Mouse (Mus musculus) intestine, embryonic 16.5 days (tissue): Measurements from ENCODE around the gene Oxnad1. TPM values are rescaled to one million over a fixed set of nuclear protein-coding genes. Genes with fewer than 3 reads are reported as not detected.

Experiments used
- ATAC-seq: fragments of 200-750 bp; cut with Nextera tagmentation; 2 replicates; pipeline ENCODE4 v1.8.0; 2017; ENCODE audit warnings: moderate TSS enrichment, moderate library complexity
- H3K27ac ChIP-seq: fragments of 300-500 bp; sonication (generic); 2 replicates; pipeline ENCODE4 v1.5.1; 2014; ENCODE audit warnings: mild to moderate bottlenecking, low read length
- H3K27me3 ChIP-seq: fragments of 300-500 bp; sonication (generic); replicated peaks from 2 replicates; pipeline ENCODE4 v1.6.1; 2014; ENCODE audit warnings: low read length, control low read depth, mixed read lengths; ENCODE audit not compliant: control insufficient read depth, insufficient read depth
- H3K36me3 ChIP-seq: fragments of 300-500 bp; sonication (generic); 2 replicates; pipeline ENCODE4 v1.6.1; 2014; ENCODE audit warnings: low read length, control low read depth; ENCODE audit not compliant: control insufficient read depth, insufficient read depth
- H3K4me1 ChIP-seq: fragments of 300-500 bp; sonication (generic); 2 replicates; pipeline ENCODE4 v1.6.1; 2014; ENCODE audit warnings: low read length, control low read depth, mixed read lengths; ENCODE audit not compliant: control insufficient read depth, insufficient read depth
- H3K4me2 ChIP-seq: fragments of 300-500 bp; sonication (generic); 2 replicates; pipeline ENCODE4 v1.6.1; 2014; ENCODE audit warnings: low read depth, low read length, control low read depth
- H3K4me3 ChIP-seq: fragments of 300-500 bp; sonication (generic); 2 replicates; pipeline ENCODE4 v1.5.1; 2014; ENCODE audit warnings: mild to moderate bottlenecking, low read length
- H3K9ac ChIP-seq: fragments of 300-500 bp; sonication (generic); 2 replicates; pipeline ENCODE4 v1.6.1; 2014; ENCODE audit warnings: low read depth, low read length
- H3K9me3 ChIP-seq: fragments of 300-500 bp; sonication (generic); 2 replicates; pipeline ENCODE4 v1.6.1; 2016; ENCODE audit warnings: low read length, control low read depth; ENCODE audit not compliant: control insufficient read depth
- WGBS: fragments of 180-500 bp; shearing (Covaris S2); extraction: QIAGEN DNeasy Blood & Tissue Kit; methylation state at CpG from one replicate; pipeline ENCODE4 v1.1.7; 2014; 5-methylcytosine and 5-hydroxymethylcytosine counted together
- polyA plus RNA-seq: library from polyadenylated mRNA; unstranded; fragments of >200 nt; fragmentation: Nextera tagmentation; extraction: Ambion mirVana; gene quantifications from 2 replicates; pipeline ENCODE4 v1.2.1, GENCODE M21; 2015

The Oxnad1 gene
- polyA plus RNA-seq = 30.5 and 41.1 TPM in 2 replicates

GRCm38 (mm10) chr14:32084761-32085485 lies at the start of gene Oxnad1:
TSS of gene Oxnad1 (plus strand) at chr14:32085374.
- H3K9ac ChIP-seq = peak within 1 kb of the TSS; percentile 78
- WGBS = 1% methylated on average over 22 of the region's 22 CpGs
- no peaks in the 10 kb centered on the region for H3K27me3 ChIP-seq
- H3K27ac ChIP-seq = peak within 1 kb of the TSS; percentile 95
- H3K9me3 ChIP-seq = no peaks in the 10 kb centered on the region
- peak; percentile 96 for ATAC-seq
- peak within 1 kb of the TSS; percentile 69 for H3K4me3 ChIP-seq
- peaks cover 14% of the 10 kb centered on the region for H3K36me3 ChIP-seq
- peaks cover 6% of the 10 kb centered on the region for H3K4me1 ChIP-seq
- H3K4me2 ChIP-seq = peak within 1 kb of the TSS; percentile 80

- 79% methylated on average over 5 of the region's 5 CpGs for WGBS
- ATAC-seq = no peak
Observed at GRCm38 (mm10) chr14:32036482-32036881, 48.7 kb upstream of the Oxnad1 start.

GRCm38 (mm10) chr14:32037661-32038252 lies 47.4 kb upstream of the Oxnad1 start:
- Histone ChIP-seq H3K4me1 (no peaks in the 10 kb centered on the region), H3K27ac (no peak overlapping the region), H3K9ac (no peak overlapping the region), H3K9me3 (no peaks in the 10 kb centered on the region), H3K4me3 (no peak overlapping the region), H3K4me2 (no peak overlapping the region), H3K27me3 (no peaks in the 10 kb centered on the region), H3K36me3 (no peaks in the 10 kb centered on the region)
- ATAC-seq = no peak
- WGBS = 85% methylated on average over 8 of the region's 8 CpGs

More at GRCm38 (mm10) chr14:32036482-32036881, 48.7 kb upstream of the Oxnad1 start:
- no peaks in the 10 kb centered on the region for H3K9me3 ChIP-seq
- H3K36me3 ChIP-seq = no peaks in the 10 kb centered on the region
- no peak overlapping the region for H3K4me3 ChIP-seq
- H3K27ac ChIP-seq = no peak overlapping the region
- no peaks in the 10 kb centered on the region for H3K4me1 ChIP-seq
- no peaks in the 10 kb centered on the region for H3K27me3 ChIP-seq
- H3K9ac ChIP-seq = no peak overlapping the region
- no peak overlapping the region for H3K4me2 ChIP-seq

- Histone ChIP-seq H3K4me2 (no peak overlapping the region), H3K4me3 (no peak overlapping the region), H3K9me3 (no peaks in the 10 kb centered on the region), H3K9ac (no peak overlapping the region), H3K27ac (no peak overlapping the region), H3K4me1 (no peaks in the 10 kb centered on the region), H3K36me3 (no peaks in the 10 kb centered on the region), H3K27me3 (no peaks in the 10 kb centered on the region)
- ATAC-seq = no peak
- WGBS = 27% methylated on average over 5 of the region's 5 CpGs
Observed at GRCm38 (mm10) chr14:32042108-32042507, 43.1 kb upstream of the Oxnad1 start.

- H3K9ac ChIP-seq = no peak overlapping the region
- no peak overlapping the region for H3K4me2 ChIP-seq
- no peaks in the 10 kb centered on the region for H3K36me3 ChIP-seq
- no peaks in the 10 kb centered on the region for H3K4me1 ChIP-seq
- H3K4me3 ChIP-seq = no peak overlapping the region
- no peaks in the 10 kb centered on the region for H3K9me3 ChIP-seq
- no peak for ATAC-seq
- H3K27ac ChIP-seq = no peak overlapping the region
- no peaks in the 10 kb centered on the region for H3K27me3 ChIP-seq
- WGBS = 70% methylated on average over 8 of the region's 8 CpGs
Observed at GRCm38 (mm10) chr14:32046357-32046756, 38.8 kb upstream of the Oxnad1 start.

GRCm38 (mm10) chr14:32050171-32050570 lies 35.0 kb upstream of the Oxnad1 start:
- Histone ChIP-seq H3K4me2 (no peak overlapping the region), H3K4me1 (no peaks in the 10 kb centered on the region), H3K27me3 (no peaks in the 10 kb centered on the region), H3K9me3 (no peaks in the 10 kb centered on the region), H3K36me3 (no peaks in the 10 kb centered on the region), H3K4me3 (no peak overlapping the region), H3K27ac (no peak overlapping the region), H3K9ac (no peak overlapping the region)
- ATAC-seq = no peak
- WGBS = 81% methylated on average over 6 of the region's 6 CpGs

- no peak for ATAC-seq
- Histone ChIP-seq H3K27me3 (no peaks in the 10 kb centered on the region), H3K4me3 (no peak overlapping the region), H3K36me3 (no peaks in the 10 kb centered on the region), H3K9ac (no peak overlapping the region), H3K27ac (no peak overlapping the region), H3K4me1 (no peaks in the 10 kb centered on the region), H3K4me2 (no peak overlapping the region), H3K9me3 (no peaks in the 10 kb centered on the region)
- 72% methylated on average over 5 of the region's 5 CpGs for WGBS
Observed at GRCm38 (mm10) chr14:32053895-32054294, 31.3 kb upstream of the Oxnad1 start.

GRCm38 (mm10) chr14:32054788-32055187 lies 30.4 kb upstream of the Oxnad1 start:
- H3K27me3 ChIP-seq = no peaks in the 10 kb centered on the region
- no peaks in the 10 kb centered on the region for H3K9me3 ChIP-seq
- no peak overlapping the region for H3K4me3 ChIP-seq
- H3K4me1 ChIP-seq = no peaks in the 10 kb centered on the region
- 61% methylated on average over 10 of the region's 10 CpGs for WGBS
- ATAC-seq = no peak
- H3K4me2 ChIP-seq = no peak overlapping the region
- H3K27ac ChIP-seq = no peak overlapping the region
- no peak overlapping the region for H3K9ac ChIP-seq
- no peaks in the 10 kb centered on the region for H3K36me3 ChIP-seq

- no peak overlapping the region for H3K4me3 ChIP-seq
- no peak overlapping the region for H3K27ac ChIP-seq
- no peak for ATAC-seq
- H3K27me3 ChIP-seq = no peaks in the 10 kb centered on the region
- H3K4me1 ChIP-seq = no peaks in the 10 kb centered on the region
- no peak overlapping the region for H3K9ac ChIP-seq
- H3K36me3 ChIP-seq = no peaks in the 10 kb centered on the region
- H3K4me2 ChIP-seq = no peak overlapping the region
- 50% methylated on average over 8 of the region's 8 CpGs for WGBS
- no peaks in the 10 kb centered on the region for H3K9me3 ChIP-seq
Observed at GRCm38 (mm10) chr14:32055781-32056180, 29.4 kb upstream of the Oxnad1 start.
